Mouse (Mus musculus): ENCODE measurements at regions not wholly inside any gene's neighbourhood (a gene's known extent, or its start where the extent isn't known, plus 50 kb on each side); places are given as distances from the start of the nearest gene placed in this dataset.
"Not testable (repeated sequence)": the region's sequence is repeated elsewhere in the genome, so short reads cannot be mapped to it uniquely, and the experiment has no call there.

GRCm38 (mm10) chr3:118194754-118195153 lies 326.0 kb upstream of the Snx7 start:
- no peak for DNase-seq

- DNase-seq: peak in 1 of 2 experiments; percentile 4
These were observed 320.6 kb upstream of the Snx7 start for GRCm38 (mm10) chr3:118189382-118189781.

GRCm38 (mm10) chr3:118177446-118177845 lies 308.7 kb upstream of the Snx7 start:
- DNase-seq: no peak

- DNase-seq: peak in 1 of 2 experiments; percentile 1
These were observed 294.2 kb upstream of the Snx7 start for GRCm38 (mm10) chr3:118162916-118163315.

GRCm38 (mm10) chr3:118144788-118145187 lies 276.1 kb upstream of the Snx7 start:
- no peak for DNase-seq

GRCm38 (mm10) chr3:118141731-118142130 lies 273.0 kb upstream of the Snx7 start:
- no peak for DNase-seq

- no peak for DNase-seq
These were observed 271.4 kb upstream of the Snx7 start for GRCm38 (mm10) chr3:118140108-118140507.

- DNase-seq: not testable (repeated sequence)
These were observed 259.6 kb upstream of the Snx7 start for GRCm38 (mm10) chr3:118128349-118128748.

GRCm38 (mm10) chr3:118102635-118103034 lies 233.9 kb upstream of the Snx7 start:
- no peak for DNase-seq

GRCm38 (mm10) chr3:118084508-118084907 lies 215.8 kb upstream of the Snx7 start:
- no peak for DNase-seq

- DNase-seq: no peak
These were observed 203.6 kb upstream of the Snx7 start for GRCm38 (mm10) chr3:118072363-118072762.

GRCm38 (mm10) chr3:118070129-118070528 lies 201.4 kb upstream of the Snx7 start:
- no peak for DNase-seq

- DNase-seq: no peak
These were observed 194.9 kb upstream of the Snx7 start for GRCm38 (mm10) chr3:118063679-118064078.

- DNase-seq: no peak
These were observed 193.8 kb upstream of the Snx7 start for GRCm38 (mm10) chr3:118062569-118062968.

GRCm38 (mm10) chr3:118047016-118047415 lies 178.3 kb upstream of the Snx7 start:
- no peak for DNase-seq

- no peak for DNase-seq
These were observed 177.8 kb upstream of the Snx7 start for GRCm38 (mm10) chr3:118046536-118046935.

- DNase-seq: no peak
These were observed 167.8 kb upstream of the Snx7 start for GRCm38 (mm10) chr3:118036501-118036900.

GRCm38 (mm10) chr3:117995401-117995800 lies 126.7 kb upstream of the Snx7 start:
- DNase-seq: no peak

GRCm38 (mm10) chr3:117994110-117994509 lies 125.4 kb upstream of the Snx7 start:
- DNase-seq: no peak

GRCm38 (mm10) chr3:117990561-117990960 lies 121.8 kb upstream of the Snx7 start:
- DNase-seq: no peak

GRCm38 (mm10) chr3:117988443-117988842 lies 119.7 kb upstream of the Snx7 start:
- DNase-seq: no peak

GRCm38 (mm10) chr3:117975638-117976037 lies 106.9 kb upstream of the Snx7 start:
- DNase-seq: no peak

- DNase-seq: no peak
These were observed 100.1 kb upstream of the Snx7 start for GRCm38 (mm10) chr3:117968805-117969204.

- DNase-seq: no peak
These were observed 69.7 kb upstream of the Snx7 start for GRCm38 (mm10) chr3:117938426-117938825.

- no peak for DNase-seq
These were observed 58.8 kb upstream of the Snx7 start for GRCm38 (mm10) chr3:117927527-117927926.
